Mouse (Mus musculus) stomach, embryonic 14.5 days (tissue): ENCODE results near the gene Hspb8. TPM values are rescaled to one million over a fixed set of nuclear protein-coding genes. Genes with fewer than 3 reads are reported as not detected.
A peak's percentile ranks its signal among the peaks of the same experiment; 100 is the strongest.

ENCODE experiments used
- ATAC-seq: fragments of 200-750 bp; cut with Nextera tagmentation; 2 replicates; pipeline ENCODE4 v1.8.0; 2017; ENCODE audit warnings: low read depth, moderate TSS enrichment; ENCODE audit not compliant: insufficient number of reproducible peaks, insufficient read depth, low FRiP score
- H3K27ac ChIP-seq: fragments of 300-500 bp; sonication (generic); 2 replicates; pipeline ENCODE4 v1.5.1; 2014; ENCODE audit warnings: mild to moderate bottlenecking, low read length, moderate library complexity, mixed read lengths
- H3K27me3 ChIP-seq: fragments of 300-500 bp; sonication (generic); 2 replicates; pipeline ENCODE4 v1.6.1; 2014; ENCODE audit warnings: low read length, control low read depth, mixed read lengths; ENCODE audit not compliant: control insufficient read depth, insufficient read depth
- H3K36me3 ChIP-seq: fragments of 300-500 bp; sonication (generic); 2 replicates; pipeline ENCODE4 v1.6.1; 2014; ENCODE audit warnings: mild to moderate bottlenecking, control low read depth, low read length, moderate library complexity, mixed read lengths; ENCODE audit not compliant: control insufficient read depth, insufficient read depth
- H3K4me1 ChIP-seq: fragments of 300-500 bp; sonication (generic); 2 replicates; pipeline ENCODE4 v1.6.1; 2014; ENCODE audit warnings: low read length, control low read depth, mixed read lengths; ENCODE audit not compliant: control insufficient read depth, insufficient read depth
- H3K4me2 ChIP-seq: fragments of 300-500 bp; sonication (generic); replicated peaks from 2 replicates; pipeline ENCODE4 v1.6.1; 2014; ENCODE audit warnings: low read depth, low read length, control low read depth
- H3K4me3 ChIP-seq: fragments of 300-500 bp; sonication (generic); 2 replicates; pipeline ENCODE4 v1.5.1; 2014; ENCODE audit warnings: low read depth, low read length, control low read depth
- H3K9ac ChIP-seq: fragments of 300-500 bp; sonication (generic); replicated peaks from 2 replicates; pipeline ENCODE4 v1.6.1; 2014; ENCODE audit warnings: low read depth, mild to moderate bottlenecking, control low read depth, low read length, moderate library complexity, mixed read lengths
- H3K9me3 ChIP-seq: fragments of 300-500 bp; sonication (generic); 2 replicates; pipeline ENCODE4 v1.6.1; 2016; ENCODE audit warnings: low read depth, low read length, control low read depth; ENCODE audit not compliant: control insufficient read depth
- WGBS: fragments of 180-500 bp; shearing (Covaris S2); extraction: QIAGEN DNeasy Blood & Tissue Kit; methylation state at CpG from one replicate; pipeline ENCODE4 v1.1.7; 2014; 5-methylcytosine and 5-hydroxymethylcytosine counted together
- polyA plus RNA-seq: library from polyadenylated mRNA; unstranded; fragments of >200 nt; fragmentation: Nextera tagmentation; extraction: Ambion mirVana; gene quantifications from 2 replicates; pipeline ENCODE4 v1.2.1, GENCODE M21; 2014

The Hspb8 gene
- polyA plus RNA-seq, 1 experiment from 2014 or later: 27.4 TPM

GRCm38 (mm10) chr5:116421791-116422481 is 728 bp downstream of the Hspb8 start:
- H3K36me3 ChIP-seq: no peaks in the 10 kb centered on the region
- H3K4me1 ChIP-seq: peaks cover 28% of the 10 kb centered on the region
- H3K9ac ChIP-seq: peak overlapping the region; percentile 42
- no peaks in the 10 kb centered on the region for H3K27me3 ChIP-seq
- H3K9me3 ChIP-seq: no peaks in the 10 kb centered on the region
- H3K27ac ChIP-seq: peak overlapping the region; percentile 62; the same call in 1 of the 2 replicates
- peak overlapping the region; percentile 57 for H3K4me2 ChIP-seq
- ATAC-seq: no peak
- whole genome bisulfite sequencing: 41% methylated on average over 22 of the region's 22 CpGs
- peak overlapping the region; percentile 32 for H3K4me3 ChIP-seq

GRCm38 (mm10) chr5:116420759-116421225 is 1.9 kb downstream of the Hspb8 start:
- no peak overlapping the region; the same call in 1 of the 2 replicates for H3K9ac ChIP-seq
- H3K9me3 ChIP-seq: no peaks in the 10 kb centered on the region
- H3K4me1 ChIP-seq: peaks cover 31% of the 10 kb centered on the region
- peak overlapping the region; percentile 85 for H3K27ac ChIP-seq
- H3K4me2 ChIP-seq: peak overlapping the region; percentile 32
- 11% methylated on average over 6 of the region's 6 CpGs for WGBS
- H3K27me3 ChIP-seq: no peaks in the 10 kb centered on the region
- no peaks in the 10 kb centered on the region for H3K36me3 ChIP-seq
- ATAC-seq: peak; percentile 87
- peak overlapping the region; percentile 13; the same call in 1 of the 2 replicates for H3K4me3 ChIP-seq

GRCm38 (mm10) chr5:116420213-116420612 is 2.5 kb downstream of the Hspb8 start:
- Histone ChIP-seq H3K9me3 (no peaks in the 10 kb centered on the region), H3K27me3 (no peaks in the 10 kb centered on the region), H3K4me3 (peak overlapping the region; percentile 13), H3K4me2 (peak overlapping the region; percentile 32), H3K9ac (no peak overlapping the region; the same call in 1 of the 2 replicates), H3K4me1 (peaks cover 34% of the 10 kb centered on the region), H3K36me3 (no peaks in the 10 kb centered on the region), H3K27ac (peak overlapping the region; percentile 85; the same call in 1 of the 2 replicates)
- no peak for ATAC-seq
- WGBS: 97% methylated on average over 1 of the region's 1 CpGs

GRCm38 (mm10) chr5:116419322-116420045 is 3.2 kb downstream of the Hspb8 start:
- Histone ChIP-seq H3K9ac (no peak overlapping the region), H3K4me1 (peaks cover 31% of the 10 kb centered on the region), H3K4me3 (peak overlapping the region; percentile 13), H3K27me3 (no peaks in the 10 kb centered on the region), H3K36me3 (no peaks in the 10 kb centered on the region), H3K4me2 (peak overlapping the region; percentile 32), H3K9me3 (no peaks in the 10 kb centered on the region), H3K27ac (peak overlapping the region; percentile 44; the same call in 1 of the 2 replicates)
- 49% methylated on average over 6 of the region's 6 CpGs for WGBS
- ATAC-seq: no peak

- ATAC-seq: no peak
- Histone ChIP-seq H3K4me3 (no peak overlapping the region), H3K36me3 (no peaks in the 10 kb centered on the region), H3K9me3 (no peaks in the 10 kb centered on the region), H3K9ac (no peak overlapping the region), H3K4me1 (peaks cover 24% of the 10 kb centered on the region), H3K27me3 (no peaks in the 10 kb centered on the region), H3K4me2 (no peak overlapping the region), H3K27ac (peak overlapping the region; percentile 69; the same call in 1 of the 2 replicates)
- 14% methylated on average over 5 of the region's 5 CpGs for WGBS
Measured at GRCm38 (mm10) chr5:116416208-116416607, 6.5 kb downstream of the Hspb8 start.

- peak overlapping the region; percentile 28; the same call in 1 of the 2 replicates for H3K4me2 ChIP-seq
- 13% methylated on average over 16 of the region's 16 CpGs for WGBS
- H3K36me3 ChIP-seq: no peaks in the 10 kb centered on the region
- H3K4me3 ChIP-seq: no peak overlapping the region
- 0 out of 2 replicates have a peak, but pooled peaks have one; percentile 38 for ATAC-seq
- H3K9ac ChIP-seq: no peak overlapping the region
- H3K9me3 ChIP-seq: no peaks in the 10 kb centered on the region
- H3K27ac ChIP-seq: peak overlapping the region; percentile 63; the same call in 1 of the 2 replicates
- peaks cover 7% of the 10 kb centered on the region; the same call in 1 of the 2 replicates for H3K4me1 ChIP-seq
- no peaks in the 10 kb centered on the region for H3K27me3 ChIP-seq
Measured at GRCm38 (mm10) chr5:116409689-116410590, 12.7 kb downstream of the Hspb8 start.

- no peak for ATAC-seq
- H3K4me3 ChIP-seq: no peak overlapping the region
- 64% methylated on average over 9 of the region's 9 CpGs for WGBS
Measured at GRCm38 (mm10) chr5:116408965-116409364, 13.7 kb downstream of the Hspb8 start.

More at GRCm38 (mm10) chr5:116408965-116409364, 13.7 kb downstream of the Hspb8 start:
- H3K4me1 ChIP-seq: peaks cover 7% of the 10 kb centered on the region; the same call in 1 of the 2 replicates
- no peaks in the 10 kb centered on the region for H3K27me3 ChIP-seq
- H3K9me3 ChIP-seq: no peaks in the 10 kb centered on the region
- no peak overlapping the region; the same call in 1 of the 2 replicates for H3K27ac ChIP-seq
- H3K4me2 ChIP-seq: no peak overlapping the region
- no peak overlapping the region for H3K9ac ChIP-seq
- H3K36me3 ChIP-seq: no peaks in the 10 kb centered on the region
